Mouse (Mus musculus) lung, embryonic 16.5 days (tissue): ENCODE results near the gene Muc4. TPM values are rescaled to one million over a fixed set of nuclear protein-coding genes. Genes with fewer than 3 reads are reported as not detected.

Source experiments
- ATAC-seq: fragments of 200-750 bp; cut with Nextera tagmentation; 2 replicates; pipeline ENCODE4 v1.8.0; 2017; ENCODE audit warnings: low read depth, mild to moderate bottlenecking, moderate library complexity
- H3K27ac ChIP-seq: fragments of 300-500 bp; sonication (generic); 2 replicates; pipeline ENCODE4 v1.5.1; 2014; ENCODE audit warnings: mild to moderate bottlenecking, control low read depth, low read length
- H3K27me3 ChIP-seq: fragments of 300-500 bp; sonication (generic); 2 replicates; pipeline ENCODE4 v1.6.1; 2014; ENCODE audit warnings: low read depth, low read length, mixed read lengths; ENCODE audit not compliant: control insufficient read depth, insufficient read depth
- H3K36me3 ChIP-seq: fragments of 300-500 bp; sonication (generic); 2 replicates; pipeline ENCODE4 v1.6.1; 2014; ENCODE audit warnings: low read length; ENCODE audit not compliant: control insufficient read depth, insufficient read depth
- H3K4me1 ChIP-seq: fragments of 300-500 bp; sonication (generic); replicated peaks from 2 replicates; pipeline ENCODE4 v1.6.1; 2014; ENCODE audit warnings: low read length, mixed read lengths; ENCODE audit not compliant: control insufficient read depth, insufficient read depth
- H3K4me2 ChIP-seq: fragments of 300-500 bp; sonication (generic); 2 replicates; pipeline ENCODE4 v1.6.1; 2014; ENCODE audit warnings: low read depth, low read length, control low read depth
- H3K4me3 ChIP-seq: fragments of 300-500 bp; sonication (generic); 2 replicates; pipeline ENCODE4 v1.5.1; 2014; ENCODE audit warnings: mild to moderate bottlenecking, low read length, control low read depth
- H3K9ac ChIP-seq: fragments of 300-500 bp; sonication (generic); 2 replicates; pipeline ENCODE4 v1.6.1; 2014; ENCODE audit warnings: low read length, control low read depth
- H3K9me3 ChIP-seq: fragments of 300-500 bp; sonication (generic); 2 replicates; pipeline ENCODE4 v1.6.1; 2016; ENCODE audit warnings: low read length; ENCODE audit not compliant: control insufficient read depth
- WGBS: fragments of 180-500 bp; shearing (Covaris S2); extraction: QIAGEN DNeasy Blood & Tissue Kit; methylation state at CpG from one replicate; pipeline ENCODE4 v1.1.7; 2014; 5-methylcytosine and 5-hydroxymethylcytosine counted together
- polyA plus RNA-seq: library from polyadenylated mRNA; unstranded; fragments of >200 nt; fragmentation: Nextera tagmentation; extraction: Ambion mirVana; gene quantifications from 2 replicates; pipeline ENCODE4 v1.2.1, GENCODE M21; 2015

Muc4 gene
- polyA plus RNA-seq, 1 experiment from 2014 or later = 1.6 TPM

DNA sequence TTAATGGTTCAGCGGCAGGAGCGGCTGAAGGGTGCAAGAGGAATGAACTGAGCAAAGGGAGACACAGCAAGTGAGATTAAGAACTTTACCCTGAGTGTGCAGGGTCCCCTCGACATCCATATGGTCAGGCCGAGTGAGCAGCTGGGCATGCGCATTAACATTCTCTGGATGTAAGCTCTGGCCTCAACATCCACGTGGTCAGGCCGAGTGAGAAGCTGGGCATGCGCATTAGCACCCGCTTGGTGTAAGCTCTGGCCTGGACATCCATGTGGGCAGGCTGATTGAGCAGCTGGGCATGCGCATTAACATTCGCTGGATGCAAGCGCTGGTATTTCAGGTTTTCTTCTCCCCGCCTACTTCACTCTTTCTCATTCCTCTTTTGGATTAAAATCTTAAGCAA, 49.2 kb downstream of the Muc4 start:
- no peak overlapping the region for H3K27ac ChIP-seq
- no peak for ATAC-seq
- H3K4me2 ChIP-seq = no peak overlapping the region
- H3K9ac ChIP-seq = no peak overlapping the region
- no peaks in the 10 kb centered on the region for H3K27me3 ChIP-seq
- no peak overlapping the region for H3K4me3 ChIP-seq
- no peaks in the 10 kb centered on the region for H3K4me1 ChIP-seq
- no peaks in the 10 kb centered on the region for H3K36me3 ChIP-seq
- WGBS = 76% methylated on average over 13 of the region's 13 CpGs
- H3K9me3 ChIP-seq = 0 out of 2 replicates have a peak, but pooled peaks cover 4% of the 10 kb centered on the region

DNA sequence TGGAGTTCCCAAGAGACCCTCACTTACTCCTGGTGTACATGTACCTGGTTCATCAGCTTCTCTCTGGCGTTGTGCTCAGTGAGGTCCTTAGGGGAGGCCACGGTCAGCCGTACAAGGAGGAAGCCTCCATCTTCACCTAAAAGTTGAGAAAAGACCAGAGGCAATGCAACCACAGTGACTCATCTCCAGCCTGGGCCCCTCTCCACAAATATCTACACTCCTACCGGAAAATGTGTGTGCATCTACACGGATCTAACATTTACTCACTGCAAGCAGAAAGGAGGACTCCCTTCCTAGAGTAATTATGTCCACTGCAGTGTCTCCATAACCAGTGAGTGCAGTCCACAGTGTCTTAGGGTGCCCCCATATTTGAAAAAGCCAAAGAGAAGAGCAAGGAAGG, 54.4 kb downstream of the Muc4 start:
- Histone ChIP-seq H3K9me3 (0 out of 2 replicates have a peak, but pooled peaks cover 4% of the 10 kb centered on the region), H3K27ac (no peak overlapping the region), H3K9ac (no peak overlapping the region), H3K4me3 (no peak overlapping the region), H3K36me3 (no peaks in the 10 kb centered on the region), H3K27me3 (no peaks in the 10 kb centered on the region), H3K4me1 (no peaks in the 10 kb centered on the region), H3K4me2 (no peak overlapping the region)
- no peak for ATAC-seq
- 88% methylated on average over 5 of the region's 5 CpGs for WGBS

DNA sequence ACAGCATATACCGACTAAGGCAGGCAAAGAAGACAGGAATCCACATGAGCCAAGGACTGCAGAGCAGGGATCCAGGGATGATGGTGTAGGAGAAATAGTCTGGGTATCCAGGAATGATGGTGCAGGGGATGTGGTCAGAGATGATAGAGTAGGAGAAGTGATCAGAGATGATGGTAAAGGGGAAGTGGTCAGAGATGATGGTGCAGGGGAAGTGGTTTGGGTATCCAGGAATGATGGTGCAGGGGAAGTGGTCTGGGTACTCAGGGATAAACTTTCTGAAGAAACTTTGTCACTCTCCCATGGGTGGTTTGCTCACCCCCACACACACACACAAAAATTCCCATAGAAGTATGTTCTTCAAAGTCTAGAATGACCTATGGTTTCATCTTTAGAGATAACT, 59.5 kb downstream of the Muc4 start:
- Histone ChIP-seq H3K4me3 (no peak overlapping the region), H3K9me3 (no peaks in the 10 kb centered on the region), H3K27me3 (no peaks in the 10 kb centered on the region), H3K36me3 (no peaks in the 10 kb centered on the region), H3K4me1 (peaks cover 9% of the 10 kb centered on the region; the same call in 1 of the 2 replicates), H3K27ac (no peak overlapping the region), H3K4me2 (no peak overlapping the region), H3K9ac (no peak overlapping the region)
- 86% methylated on average over 1 of the region's 1 CpGs for WGBS
- no peak for ATAC-seq

DNA sequence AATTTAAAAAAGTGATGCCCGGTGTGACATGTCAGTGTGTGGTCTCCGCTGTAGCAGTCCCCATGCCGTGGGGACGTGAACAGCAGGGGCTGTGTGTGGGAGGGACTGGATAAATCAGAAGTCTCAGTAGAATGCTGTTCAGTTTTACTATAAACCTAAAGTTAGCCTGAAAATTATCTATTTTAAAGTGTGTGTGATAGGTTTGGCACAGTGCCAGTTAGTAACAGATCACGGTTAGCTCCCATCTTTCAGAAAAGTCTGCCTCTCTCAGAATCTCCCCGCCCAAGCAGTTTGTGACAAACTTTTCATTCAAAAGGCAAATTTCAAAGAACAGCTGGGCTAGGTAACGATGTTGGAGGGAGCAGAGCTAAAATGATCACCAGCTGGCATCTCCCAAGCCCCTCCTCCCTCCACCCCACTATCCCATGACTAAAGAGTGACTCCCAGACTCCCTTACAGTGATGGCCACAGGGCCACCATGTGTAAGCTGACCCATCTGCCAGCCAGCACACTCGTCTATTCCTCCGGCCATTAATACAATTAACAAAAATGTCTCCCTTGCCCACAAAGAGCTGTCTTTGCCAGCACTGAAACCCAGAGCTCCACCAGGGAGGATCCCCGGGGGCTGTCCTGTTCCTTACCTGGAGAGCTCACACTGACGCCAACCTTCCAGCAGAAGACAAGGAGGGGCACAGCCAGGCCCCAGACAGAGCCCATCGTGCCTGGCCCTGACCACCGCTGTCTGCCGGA, 61.2 kb downstream of the Muc4 start:
- no peak overlapping the region for H3K4me2 ChIP-seq
- H3K9ac ChIP-seq = peak overlapping the region; percentile 4; the same call in 1 of the 2 replicates
- no peak for ATAC-seq
- H3K36me3 ChIP-seq = no peaks in the 10 kb centered on the region
- H3K4me1 ChIP-seq = peaks cover 9% of the 10 kb centered on the region; the same call in 1 of the 2 replicates
- H3K4me3 ChIP-seq = no peak overlapping the region
- no peaks in the 10 kb centered on the region for H3K9me3 ChIP-seq
- 54% methylated on average over 14 of the region's 14 CpGs for WGBS
- no peak overlapping the region for H3K27ac ChIP-seq
- no peaks in the 10 kb centered on the region for H3K27me3 ChIP-seq

DNA sequence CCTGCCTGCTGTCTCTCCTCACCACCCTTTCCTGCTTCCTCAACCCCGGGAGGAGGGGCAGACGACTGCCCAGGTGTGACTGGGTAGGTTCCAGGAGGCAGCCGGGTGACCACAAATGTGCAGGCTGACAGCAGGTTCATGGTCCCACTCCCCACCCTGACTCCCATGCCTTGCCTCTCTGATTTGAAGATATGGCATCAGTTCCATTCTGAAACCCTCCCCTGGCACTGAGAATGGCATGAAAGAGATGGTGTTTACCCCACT, 61.7 kb downstream of the Muc4 start, which contains the start of gene Muc20:
Muc20 (minus strand) TSS at position 10 of the 264 bp plus-strand sequence.
- Histone ChIP-seq H3K9me3 (no peaks in the 10 kb centered on the region), H3K4me1 (peaks cover 9% of the 10 kb centered on the region; the same call in 1 of the 2 replicates), H3K27ac (no peak within 1 kb of the TSS), H3K4me2 (no peak within 1 kb of the TSS), H3K4me3 (no peak within 1 kb of the TSS), H3K27me3 (no peaks in the 10 kb centered on the region), H3K36me3 (no peaks in the 10 kb centered on the region), H3K9ac (peak within 1 kb of the TSS; percentile 4; the same call in 1 of the 2 replicates)
- no peak for ATAC-seq
- 55% methylated on average over 3 of the region's 3 CpGs for WGBS

DNA sequence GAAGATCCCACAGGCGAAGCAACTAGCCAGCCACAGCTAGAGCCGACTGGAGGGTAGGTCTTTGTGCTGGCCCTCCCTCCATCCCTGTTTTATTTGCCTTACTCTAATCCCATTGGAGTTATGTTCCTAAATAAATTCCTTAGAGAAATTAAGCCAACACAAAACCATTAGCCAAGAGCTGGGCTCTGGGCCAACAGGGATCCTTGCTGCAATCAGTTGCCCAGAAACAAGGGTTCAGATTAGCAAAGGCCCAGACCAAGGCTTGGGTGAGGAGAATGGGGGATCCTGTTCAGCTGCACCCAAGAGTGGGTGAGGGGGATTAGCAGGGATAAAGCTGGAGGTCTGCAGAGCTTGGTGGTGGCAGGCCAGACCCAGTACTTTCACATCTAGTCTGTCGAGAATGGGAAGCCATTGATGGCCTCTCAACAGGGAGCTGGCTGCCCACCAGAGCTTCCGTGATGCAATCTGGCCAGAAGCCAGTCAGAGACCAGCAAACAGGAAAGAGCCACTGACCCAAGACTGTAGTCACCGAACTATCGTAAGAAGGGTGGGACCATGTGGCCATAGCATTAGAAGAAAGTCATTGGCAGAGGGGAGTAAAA, 67.7 kb downstream of the Muc4 start:
- Histone ChIP-seq H3K4me1 (peaks cover 42% of the 10 kb centered on the region), H3K9ac (no peak overlapping the region), H3K36me3 (no peaks in the 10 kb centered on the region), H3K9me3 (no peaks in the 10 kb centered on the region), H3K4me2 (no peak overlapping the region), H3K4me3 (no peak overlapping the region), H3K27me3 (no peaks in the 10 kb centered on the region), H3K27ac (peak overlapping the region; percentile 90)
- ATAC-seq = peak; percentile 73
- WGBS = 18% methylated on average over 6 of the region's 6 CpGs

DNA sequence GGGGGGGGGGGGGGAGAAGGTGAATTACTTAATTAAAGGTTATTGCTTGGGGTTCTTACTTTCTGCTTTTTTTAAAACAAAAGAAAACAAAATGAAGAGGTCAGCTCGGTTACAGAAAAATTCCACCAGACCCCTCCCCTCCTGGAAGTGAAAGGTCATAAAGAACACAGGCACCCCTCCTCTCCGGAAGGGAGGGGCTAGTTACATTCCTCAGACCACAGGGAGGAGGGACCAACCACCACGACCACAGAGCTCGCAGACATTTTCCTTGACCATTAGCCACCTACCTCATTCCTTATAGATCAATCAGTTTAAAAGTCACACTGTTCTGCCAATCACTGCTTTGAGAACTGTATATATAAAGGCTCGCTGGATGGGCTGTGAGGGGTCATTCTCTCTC, 68.2 kb downstream of the Muc4 start:
- Histone ChIP-seq H3K4me2 (no peak overlapping the region), H3K4me1 (peaks cover 39% of the 10 kb centered on the region), H3K9ac (no peak overlapping the region), H3K9me3 (no peaks in the 10 kb centered on the region), H3K27ac (peak overlapping the region; percentile 90), H3K36me3 (no peaks in the 10 kb centered on the region), H3K4me3 (no peak overlapping the region), H3K27me3 (no peaks in the 10 kb centered on the region)
- ATAC-seq = no peak
- WGBS = 30% methylated on average over 5 of the region's 5 CpGs

DNA sequence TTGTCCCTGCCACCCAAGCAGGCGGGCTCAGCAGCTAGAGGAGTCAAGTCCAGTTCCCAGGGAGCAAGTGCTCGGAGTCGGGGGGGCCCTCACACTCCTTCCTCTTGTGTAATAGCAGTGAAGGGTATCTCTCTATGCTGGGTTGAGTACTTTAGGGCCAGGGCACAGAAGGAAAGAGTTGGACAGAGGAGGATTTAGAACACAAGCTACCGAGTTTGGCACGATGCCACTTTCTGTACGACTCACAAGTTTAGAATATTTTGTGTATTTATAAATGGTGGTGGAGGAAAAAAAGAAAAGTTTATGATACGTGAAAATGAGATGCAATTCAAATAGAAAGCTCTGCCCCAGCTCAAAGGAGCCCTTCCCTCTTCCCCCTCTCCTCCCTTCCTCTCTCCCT, 69.5 kb downstream of the Muc4 start:
- no peaks in the 10 kb centered on the region for H3K36me3 ChIP-seq
- peaks cover 39% of the 10 kb centered on the region for H3K4me1 ChIP-seq
- H3K27me3 ChIP-seq = no peaks in the 10 kb centered on the region
- no peak overlapping the region for H3K9ac ChIP-seq
- H3K4me2 ChIP-seq = no peak overlapping the region; the same call in 1 of the 2 replicates
- H3K4me3 ChIP-seq = no peak overlapping the region
- H3K27ac ChIP-seq = peak overlapping the region; percentile 77
- H3K9me3 ChIP-seq = no peaks in the 10 kb centered on the region
- 0 out of 2 replicates have a peak, but pooled peaks have one; percentile 30 for ATAC-seq
- WGBS = 33% methylated on average over 7 of the region's 7 CpGs

DNA sequence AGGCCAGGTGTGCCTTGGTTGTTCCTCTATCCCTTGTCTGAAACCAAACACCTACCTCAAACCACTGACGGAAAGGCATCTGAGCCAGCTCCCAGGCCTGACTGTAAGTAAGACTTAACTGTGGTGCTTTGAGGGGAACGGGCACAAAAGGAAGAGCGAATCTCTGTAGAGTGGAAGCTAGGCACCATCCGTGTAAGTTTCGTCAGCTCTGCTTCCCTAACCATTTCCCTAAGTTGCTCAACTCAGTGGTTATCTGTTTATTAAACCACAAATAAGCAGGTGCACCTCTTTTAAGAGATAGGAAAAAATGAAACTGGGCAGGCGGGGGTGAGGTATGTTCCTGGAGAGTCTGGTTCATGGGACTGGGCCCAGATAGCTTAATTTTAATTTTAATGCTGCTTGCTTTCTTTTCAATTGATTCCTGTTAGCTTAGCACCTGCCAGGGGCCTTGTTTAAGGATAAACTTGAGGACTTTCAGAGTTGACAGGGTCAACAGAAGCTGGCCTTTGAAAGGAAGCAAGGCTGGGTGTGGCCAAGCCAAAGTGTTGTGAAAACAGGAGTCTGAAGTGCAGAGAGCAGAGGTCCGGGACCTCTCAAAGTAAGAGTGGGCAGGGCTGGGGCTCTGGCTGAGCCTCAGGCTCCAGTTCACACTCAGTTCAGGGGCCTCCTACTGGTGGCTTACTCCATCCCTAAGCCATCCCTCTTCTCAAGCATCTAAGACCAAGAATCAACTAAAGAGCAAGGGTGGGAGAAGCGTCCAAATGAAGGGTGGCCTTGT, 71.9 kb downstream of the Muc4 start:
- H3K36me3 ChIP-seq = no peaks in the 10 kb centered on the region
- H3K4me1 ChIP-seq = peaks cover 37% of the 10 kb centered on the region
- 45% methylated on average over 8 of the region's 8 CpGs for WGBS
- no peak overlapping the region for H3K9ac ChIP-seq
- H3K27ac ChIP-seq = peak overlapping the region; percentile 52
- H3K9me3 ChIP-seq = no peaks in the 10 kb centered on the region
- H3K27me3 ChIP-seq = no peaks in the 10 kb centered on the region
- no peak overlapping the region for H3K4me2 ChIP-seq
- no peak overlapping the region for H3K4me3 ChIP-seq
- peak; percentile 75 for ATAC-seq
